9 mouse cellular contexts compared by ENCODE assay signal in genomic region chr2:110191965-110192701, GRCm38 (mm10).
DNase-seq lines count a peak whose midpoint lies in the region; ATAC-seq lines count a peak whose summit lies in the region.
"Had no signal": no experiment of that assay in that cellular context is flagged by ENCODE, and none has a peak within 500 bp of the region (broad histone marks: within the 10 kb centered on the region; RNA-seq: fewer than 3 reads in every experiment).

No protein-coding gene starts in this region.

- H3K36me3 ChIP-seq in embryonic facial prominence, embryonic 11.5 days (replicated peaks; ENCODE audit: control insufficient read depth, insufficient read depth, low read depth, low read length), result no peaks in the 10 kb centered on the region
- H3K36me3 ChIP-seq in heart, embryonic 12.5 days, result no peaks in the 10 kb centered on the region
- no peaks in the 10 kb centered on the region for H3K36me3 ChIP-seq in kidney, embryonic 14.5 days (ENCODE audit: control insufficient read depth, insufficient read depth, low read length)
- no peaks in the 10 kb centered on the region for H3K36me3 ChIP-seq in stomach, embryonic 14.5 days (ENCODE audit: control insufficient read depth, insufficient read depth, low read length)
- H3K36me3 ChIP-seq: liver, embryonic 15.5 days had no signal

- ATAC-seq in embryonic facial prominence, embryonic 11.5 days (replicated peaks; ENCODE audit: insufficient number of reproducible peaks, low FRiP score, low TSS enrichment, low read depth), result peak; percentile 27; the same call in 1 of the 2 replicates
- ATAC-seq in heart, embryonic 12.5 days (ENCODE audit: insufficient number of reproducible peaks, low FRiP score), result peak; percentile 48; the same call in 1 of the 2 replicates
- peak; percentile 86 for ATAC-seq in kidney, embryonic 14.5 days (ENCODE audit: low FRiP score, low TSS enrichment)
- ATAC-seq in stomach, embryonic 14.5 days (ENCODE audit: insufficient number of reproducible peaks, insufficient read depth, low FRiP score, low read depth), result peak; percentile 86

- no peaks in the 10 kb centered on the region for H3K27me3 ChIP-seq in embryonic facial prominence, embryonic 11.5 days (ENCODE audit: control insufficient read depth, insufficient read depth, low read length)
- no peaks in the 10 kb centered on the region for H3K27me3 ChIP-seq in heart, embryonic 12.5 days (replicated peaks)
- H3K27me3 ChIP-seq in kidney, embryonic 14.5 days (ENCODE audit: control insufficient read depth, insufficient read depth, low read length), result no peaks in the 10 kb centered on the region
- no peaks in the 10 kb centered on the region for H3K27me3 ChIP-seq in stomach, embryonic 14.5 days (ENCODE audit: control insufficient read depth, insufficient read depth, low read length)
- H3K27me3 ChIP-seq: liver, embryonic 15.5 days had no signal

- no peaks in the 10 kb centered on the region for H3K9me3 ChIP-seq in embryonic facial prominence, embryonic 11.5 days (replicated peaks; ENCODE audit: control insufficient read depth, low read length)
- H3K9me3 ChIP-seq in heart, embryonic 12.5 days (replicated peaks), result no peaks in the 10 kb centered on the region
- no peaks in the 10 kb centered on the region for H3K9me3 ChIP-seq in kidney, embryonic 14.5 days (ENCODE audit: control insufficient read depth, low read length)
- no peaks in the 10 kb centered on the region for H3K9me3 ChIP-seq in stomach, embryonic 14.5 days (ENCODE audit: control insufficient read depth, low read depth, low read length)
- H3K9me3 ChIP-seq: liver, embryonic 15.5 days had no signal

- H3K9ac ChIP-seq in embryonic facial prominence, embryonic 11.5 days (replicated peaks; ENCODE audit: low read length), result no peak overlapping the region
- peak overlapping the region; percentile 51; the same call in 1 of the 2 replicates for H3K9ac ChIP-seq in heart, embryonic 12.5 days
- H3K9ac ChIP-seq in kidney, embryonic 14.5 days (ENCODE audit: low read depth, low read length), result no peak overlapping the region; the same call in 1 of the 2 replicates
- no peak overlapping the region for H3K9ac ChIP-seq in stomach, embryonic 14.5 days (replicated peaks; ENCODE audit: low read depth, low read length)
- H3K9ac ChIP-seq: liver, embryonic 15.5 days had no signal

- no peaks in the 10 kb centered on the region for H3K4me1 ChIP-seq in embryonic facial prominence, embryonic 11.5 days (ENCODE audit: control insufficient read depth, insufficient read depth, low read length)
- H3K4me1 ChIP-seq in heart, embryonic 12.5 days (replicated peaks), result peaks cover 37% of the 10 kb centered on the region
- H3K4me1 ChIP-seq in kidney, embryonic 14.5 days (ENCODE audit: control insufficient read depth, insufficient read depth, low read length), result peaks cover 47% of the 10 kb centered on the region
- peaks cover 23% of the 10 kb centered on the region for H3K4me1 ChIP-seq in stomach, embryonic 14.5 days (ENCODE audit: control insufficient read depth, insufficient read depth, low read length)
- H3K4me1 ChIP-seq: liver, embryonic 15.5 days had no signal

- DNase-seq in R1 (ENCODE audit: low read depth, low spot score), result peak; percentile 52
- peak; percentile 34 for DNase-seq in embryonic facial prominence, embryonic 11.5 days (ENCODE audit: low spot score)
- peak; percentile 74 for DNase-seq in lung, postnatal 10 days
- DNase-seq in natural killer cell, adult 2 months (ENCODE audit: low spot score in 2 of 2), result no peak
- no peak for DNase-seq in left cerebral cortex, adult 8-10 months (ENCODE audit: low spot score in 2 of 2)

- 45% methylated on average over 15 of the region's 15 CpGs for WGBS in embryonic facial prominence, embryonic 11.5 days
- WGBS in heart, embryonic 12.5 days, result 42% methylated on average over 15 of the region's 15 CpGs
- 7% methylated on average over 15 of the region's 15 CpGs for WGBS in kidney, embryonic 14.5 days
- WGBS in stomach, embryonic 14.5 days, result 17% methylated on average over 15 of the region's 15 CpGs

- H3K4me2 ChIP-seq in embryonic facial prominence, embryonic 11.5 days (ENCODE audit: low read depth, low read length), result no peak overlapping the region
- H3K4me2 ChIP-seq in heart, embryonic 12.5 days, result peak overlapping the region; percentile 41
- H3K4me2 ChIP-seq in kidney, embryonic 14.5 days (replicated peaks; ENCODE audit: low read depth, low read length), result peak overlapping the region; percentile 31
- H3K4me2 ChIP-seq in stomach, embryonic 14.5 days (replicated peaks; ENCODE audit: low read depth, low read length), result peak overlapping the region; percentile 26
- H3K4me2 ChIP-seq: liver, embryonic 15.5 days had no signal

- H3K4me3 ChIP-seq in embryonic facial prominence, embryonic 11.5 days (ENCODE audit: low read depth, low read length), result no peak overlapping the region
- H3K4me3 ChIP-seq in heart, embryonic 12.5 days, result no peak overlapping the region
- H3K4me3 ChIP-seq in kidney, embryonic 14.5 days (ENCODE audit: low read length), result no peak overlapping the region
- no peak overlapping the region for H3K4me3 ChIP-seq in stomach, embryonic 14.5 days (ENCODE audit: low read depth, low read length)
- H3K4me3 ChIP-seq: liver, embryonic 15.5 days had no signal

- no peak overlapping the region for H3K27ac ChIP-seq in embryonic facial prominence, embryonic 11.5 days (replicated peaks; ENCODE audit: low read depth, low read length)
- H3K27ac ChIP-seq in heart, embryonic 12.5 days (ENCODE audit: poor library complexity, severe bottlenecking), result peak overlapping the region; percentile 85
- peak overlapping the region; percentile 88 for H3K27ac ChIP-seq in kidney, embryonic 14.5 days (ENCODE audit: low read depth, low read length)
- H3K27ac ChIP-seq in stomach, embryonic 14.5 days (ENCODE audit: low read length), result peak overlapping the region; percentile 90
- H3K27ac ChIP-seq: liver, embryonic 15.5 days had no signal

Comparison
In these comparisons a context has a peak if more than half of its experiments do, and no peak if none do; other contexts are left out.
1. DNase-seq: peak in R1 (single experiment), embryonic facial prominence, embryonic 11.5 days (single experiment) and lung, postnatal 10 days (single experiment); none in natural killer cell, adult 2 months (0 of 2) and left cerebral cortex, adult 8-10 months (0 of 2).
2. ATAC-seq: peak in every context shown above with its lines; median percentile 86 in kidney, embryonic 14.5 days; 86 in stomach, embryonic 14.5 days; 48 in heart, embryonic 12.5 days; 27 in embryonic facial prominence, embryonic 11.5 days.